Mouse (Mus musculus) liver, adult 2 months (tissue): Measurements from ENCODE around the gene Cactin.
A peak's percentile ranks its signal among the peaks of the same experiment; 100 is the strongest.

Experiments used
- CTCF ChIP-seq: fragments of 200-500 bp; IDR thresholded peaks from 2 replicates; pipeline ENCODE4 v1.5.1; 2011; ENCODE audit warnings: low read depth, low read length, control low read depth
- POLR2A ChIP-seq: fragments of 200-500 bp; IDR thresholded peaks from 2 replicates; pipeline ENCODE4 v1.6.1; 2011; ENCODE audit warnings: low read length, control low read depth; ENCODE audit not compliant: insufficient read depth; ENCODE audit errors: extremely low read depth

GRCm38 (mm10) chr10:81346453-81347067 lies 25.7 kb downstream of the Cactin start:
- TF ChIP-seq POLR2A (peak; percentile 53; the same call in 1 of the 2 replicates), CTCF (peak; percentile 46)
